Mouse (Mus musculus) left cerebral cortex, postnatal 14 days (tissue): Measurements from ENCODE around the gene G430095P16Rik. TPM values are rescaled to one million over a fixed set of nuclear protein-coding genes. Genes with fewer than 3 reads are reported as not detected.
A peak's percentile ranks its signal among the peaks of the same experiment; 100 is the strongest.

ENCODE experiments used
- DNase-seq, 2 experiments: peaks; one replicate each; pipeline ENCODE4 v3.0.0; 2021 to 2022; ENCODE audit warnings: low spot score in 2 of 2, mixed read lengths in 1 of 2
- intact Hi-C: fragments of 180-260 bp; cut with DNase I; formaldehyde crosslinking; loops from one replicate; pipeline ENCODE4 v1.15.1; 2025
- total RNA-seq, 2 experiments: library from RNA; stranded (reverse); gene quantifications; 2 replicates each; pipeline ENCODE4 v1.2.3; 2021

G430095P16Rik gene
- total RNA-seq, 2 experiments from 2014 or later: not detected

DNA sequence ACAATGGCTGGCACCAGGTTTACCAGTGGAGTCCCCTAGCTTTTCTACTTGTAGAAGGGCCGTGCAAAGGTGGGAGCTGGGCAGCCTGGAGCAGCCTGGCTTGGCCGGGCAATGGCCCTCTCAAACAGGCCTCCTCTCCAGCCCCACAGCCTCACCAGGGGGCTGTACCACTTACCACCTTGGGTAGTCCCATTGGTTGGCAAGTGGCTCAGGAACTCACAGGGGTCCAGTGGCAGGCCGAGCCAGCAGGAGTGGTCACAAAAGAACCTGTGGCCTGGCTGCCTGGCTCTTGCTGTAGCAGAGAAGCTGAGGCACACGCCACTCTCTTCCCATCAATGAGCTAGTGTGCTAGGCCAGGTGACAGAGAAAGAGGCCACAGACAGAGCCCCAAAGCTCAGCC lies 8.6 kb upstream of the G430095P16Rik start:
- intact Hi-C loops: no loop called here

DNA sequence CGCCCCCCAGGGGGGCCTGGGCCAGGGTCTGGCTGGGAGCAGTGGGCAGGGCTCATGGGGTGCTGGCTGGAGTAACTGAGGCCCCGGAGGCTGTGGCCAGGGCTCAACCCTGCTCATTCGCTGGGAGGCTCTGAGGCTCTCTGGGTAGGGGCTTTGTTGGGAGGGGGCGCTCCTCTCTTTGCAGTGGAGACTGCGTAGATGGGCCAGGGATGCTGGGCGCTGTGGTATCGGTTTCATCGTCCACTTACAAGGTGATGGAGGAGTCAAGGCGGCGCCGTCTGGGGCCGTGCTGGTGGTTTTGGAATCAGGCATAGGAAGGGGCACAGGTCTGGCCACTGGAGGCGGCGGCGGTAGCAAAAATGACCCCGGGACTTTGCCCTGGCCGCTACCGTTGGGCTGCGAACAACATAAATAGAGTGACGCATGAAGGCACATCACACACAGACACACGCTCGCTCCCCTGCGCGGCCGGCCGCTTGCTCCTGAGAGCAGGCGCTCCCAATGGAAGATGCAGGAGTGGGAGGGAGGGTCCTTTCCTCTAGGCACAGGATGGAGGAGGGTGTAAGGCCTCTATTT lies 6.8 kb upstream of the G430095P16Rik start:
- no peak for DNase-seq
- intact Hi-C loops: no loop called here

More for the DNA sequence above, 8.6 kb upstream of the G430095P16Rik start:
- DNase-seq: no peak

DNA sequence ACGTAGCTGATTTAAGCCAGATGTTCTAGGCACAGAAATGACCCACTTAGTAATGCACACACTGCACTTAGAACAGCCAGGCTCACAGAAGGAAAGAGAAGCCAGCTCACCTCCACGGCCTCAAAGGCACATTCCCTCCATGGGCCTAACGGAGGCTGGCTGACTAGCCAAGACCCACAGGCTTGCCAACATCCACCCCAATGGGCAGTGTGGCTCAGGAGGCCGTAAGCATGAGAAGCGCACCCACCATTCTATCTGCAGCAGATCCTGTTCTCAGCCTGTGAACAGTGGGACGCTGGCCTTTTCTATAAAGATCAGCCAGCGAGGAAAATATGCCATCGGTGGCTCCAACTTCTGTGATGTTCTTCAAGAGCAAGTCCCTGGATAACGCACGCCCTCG lies 6.0 kb upstream of the G430095P16Rik start:
- intact Hi-C loops: no loop called here
- DNase-seq: no peak

DNA sequence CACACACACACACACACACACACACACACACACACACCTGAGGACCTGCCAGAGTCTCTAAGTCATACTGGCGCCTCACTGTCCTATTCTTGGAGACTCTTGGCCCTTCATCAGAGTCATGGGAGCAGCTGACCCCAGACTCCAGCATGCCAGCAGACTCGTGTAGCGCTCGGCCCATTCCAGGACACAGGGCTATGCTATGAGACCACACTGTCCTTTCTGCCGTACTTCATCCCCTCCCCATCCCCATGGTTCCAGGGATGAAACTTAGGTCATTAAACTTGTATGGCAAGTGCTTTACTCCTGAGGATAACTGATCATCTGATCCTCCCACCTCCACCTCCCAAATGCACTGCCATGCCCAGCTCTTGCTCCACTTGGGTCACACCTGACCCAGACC lies 4.3 kb upstream of the G430095P16Rik start:
- intact Hi-C loops: no loop called here
- no peak for DNase-seq

DNA sequence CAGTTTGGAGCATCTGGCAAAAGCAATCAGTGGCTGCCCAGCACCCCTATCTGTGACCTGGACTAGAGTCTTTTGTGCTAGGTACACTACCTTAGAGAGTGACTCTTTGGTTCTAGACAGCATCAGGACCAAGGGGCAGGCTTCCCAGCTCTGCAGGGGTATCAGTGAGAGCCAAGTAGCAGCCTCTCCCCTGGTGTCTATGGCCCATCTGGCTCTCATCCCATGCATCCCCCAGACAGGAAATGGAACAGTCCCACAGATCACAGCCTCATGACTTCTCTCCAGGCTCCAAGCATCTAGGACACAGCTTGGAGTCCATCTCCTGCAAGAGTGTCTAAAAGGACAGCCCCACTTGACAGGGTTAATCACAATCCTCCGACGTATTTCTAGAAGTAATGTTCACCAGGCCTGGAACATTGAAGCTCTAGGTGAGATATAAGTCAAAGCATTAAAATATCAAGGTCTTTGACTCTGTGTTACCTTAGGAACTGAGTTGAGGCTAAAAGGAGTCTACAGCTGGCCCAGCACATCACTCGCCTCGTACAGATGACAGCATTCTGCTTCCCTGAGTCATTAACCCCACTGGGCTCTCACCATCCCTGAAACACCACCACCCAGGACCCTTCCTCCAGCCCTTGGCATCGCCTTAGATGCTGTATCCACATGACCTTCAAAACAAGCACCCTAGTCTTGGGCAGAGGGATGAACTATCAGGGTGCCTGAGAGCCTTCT lies 3.7 kb upstream of the G430095P16Rik start:
- no peak for DNase-seq
- intact Hi-C loops: no loop called here

DNA sequence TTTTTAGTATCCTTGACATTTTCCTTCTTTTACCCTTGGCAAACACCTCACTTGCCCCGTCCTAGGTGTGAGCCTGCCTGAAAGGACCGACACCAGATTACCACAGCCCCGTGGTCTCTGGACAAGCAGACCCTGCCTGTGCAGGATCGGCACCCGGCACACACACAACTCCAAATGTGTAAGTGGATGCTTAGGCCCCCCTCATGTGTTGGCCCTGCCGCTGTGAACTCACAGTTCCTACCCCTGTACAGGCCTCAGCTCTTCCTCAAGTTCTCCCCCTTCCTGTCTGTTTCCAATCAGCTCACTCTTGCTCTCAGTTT lies 317 bp upstream of the G430095P16Rik start:
- DNase-seq: no peak
- intact Hi-C loops: no loop called here

DNA sequence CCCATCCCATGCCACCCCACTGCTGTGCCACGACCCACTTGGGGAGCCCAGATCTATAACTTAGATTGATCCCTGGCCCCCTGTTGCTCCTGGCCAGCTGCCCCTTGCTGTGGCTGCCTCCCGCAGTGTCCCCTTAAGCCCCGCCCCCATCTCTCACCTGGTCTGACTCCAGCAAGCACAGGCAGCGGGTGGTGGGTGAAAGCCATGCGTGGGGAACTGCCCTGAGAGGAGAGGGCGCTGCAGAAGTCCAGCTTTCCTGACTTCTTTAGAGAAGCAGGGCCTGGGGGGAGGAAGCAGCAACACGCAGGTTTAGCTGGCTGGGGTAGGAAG lies 729 bp downstream of the G430095P16Rik start:
- DNase-seq: no peak
- intact Hi-C loops: no loop called here

DNA sequence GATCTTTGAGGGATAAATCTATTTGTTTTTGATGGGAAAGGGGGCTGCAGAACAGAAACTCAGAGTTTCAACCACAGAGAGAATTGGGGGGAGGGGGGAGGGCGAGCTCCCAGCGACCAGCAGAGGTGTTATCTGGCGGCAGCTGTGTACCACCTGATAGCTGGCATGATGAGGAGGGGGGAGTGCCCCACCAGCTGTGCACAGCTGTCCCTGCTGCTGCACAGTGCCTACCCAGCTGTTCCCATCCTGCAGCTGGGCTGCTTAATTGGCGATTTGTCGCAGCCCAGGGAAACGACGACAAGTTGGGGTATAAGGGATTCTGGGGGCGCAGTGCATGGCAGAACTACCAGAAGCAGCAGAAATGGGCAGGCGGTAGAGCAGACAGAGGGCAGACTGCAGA lies 1.9 kb downstream of the G430095P16Rik start:
- no peak for DNase-seq
- intact Hi-C loops: no loop called here

DNA sequence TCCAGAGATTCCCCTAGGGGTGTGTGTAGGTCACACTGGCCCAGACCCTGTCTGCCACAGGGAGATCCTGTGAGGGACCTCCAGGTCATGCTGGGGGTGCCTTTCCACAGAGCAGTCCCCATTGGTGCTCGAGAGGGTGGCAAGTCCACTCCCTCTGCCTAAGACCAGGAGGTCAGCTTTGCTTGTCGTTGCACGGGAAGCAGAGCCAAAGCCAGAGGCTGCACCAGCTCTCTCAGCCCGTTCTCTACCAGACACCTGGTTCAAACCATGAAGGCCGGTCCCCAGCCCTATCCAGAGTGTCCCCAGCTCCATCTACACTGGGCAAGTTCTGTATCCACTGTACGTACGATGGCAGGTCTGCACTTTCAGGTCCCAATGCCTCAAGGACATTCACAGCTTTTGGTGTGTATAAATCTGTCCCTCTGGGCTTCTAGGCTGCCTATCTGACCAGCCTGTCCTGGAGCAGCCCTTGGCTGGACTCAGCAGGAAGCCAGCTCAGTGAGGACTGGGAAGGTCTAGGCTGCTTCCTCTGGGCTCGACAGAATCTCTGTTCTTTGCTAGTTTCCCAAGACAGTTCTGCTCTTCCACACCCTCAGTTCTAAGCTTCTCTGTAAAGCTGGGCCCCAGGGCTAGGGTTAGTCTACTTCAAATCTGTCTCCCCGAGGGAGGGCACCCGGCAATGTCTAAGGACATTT lies 2.6 kb downstream of the G430095P16Rik start:
- intact Hi-C loops: no loop called here
- no peak for DNase-seq

DNA sequence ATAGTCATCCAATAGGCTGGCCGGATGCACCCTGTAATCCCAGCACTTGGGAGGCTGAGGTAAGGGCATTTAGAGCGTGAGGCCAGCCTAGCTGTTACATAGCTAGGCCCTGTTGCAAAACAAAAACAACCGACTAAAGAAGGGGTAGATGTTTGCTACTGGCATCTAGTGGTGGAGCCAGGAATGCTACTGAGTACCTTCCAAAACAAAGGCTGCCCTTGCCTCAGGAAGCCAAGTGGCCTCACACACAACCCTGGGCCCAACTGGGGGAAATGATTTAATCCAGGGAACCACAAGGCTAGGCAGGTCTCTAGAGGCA lies 3.1 kb downstream of the G430095P16Rik start:
- intact Hi-C loops: no loop called here
- no peak for DNase-seq

DNA sequence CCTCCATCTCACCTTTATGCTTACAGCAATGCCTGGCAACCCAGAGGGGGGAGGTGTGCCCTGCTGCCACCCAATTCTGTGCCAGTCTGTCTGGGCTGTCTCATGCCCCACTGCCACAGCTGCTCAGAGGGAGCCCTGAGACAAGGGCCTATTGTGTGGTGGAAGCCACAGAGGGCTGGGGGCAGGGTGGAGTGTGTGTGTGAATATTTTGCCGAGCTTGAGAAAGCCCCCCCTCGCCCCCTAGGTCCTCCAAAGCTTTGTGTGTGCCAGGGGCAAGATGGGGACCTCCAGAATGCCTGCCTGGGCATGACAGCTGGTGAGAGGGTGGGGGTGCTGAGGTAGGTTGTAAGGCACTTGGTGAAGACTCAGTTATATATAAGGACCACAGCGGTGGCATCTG lies 5.7 kb downstream of the G430095P16Rik start:
- DNase-seq: peak in 1 of 2 experiments; percentile 60
- intact Hi-C loops: no loop called here

DNA sequence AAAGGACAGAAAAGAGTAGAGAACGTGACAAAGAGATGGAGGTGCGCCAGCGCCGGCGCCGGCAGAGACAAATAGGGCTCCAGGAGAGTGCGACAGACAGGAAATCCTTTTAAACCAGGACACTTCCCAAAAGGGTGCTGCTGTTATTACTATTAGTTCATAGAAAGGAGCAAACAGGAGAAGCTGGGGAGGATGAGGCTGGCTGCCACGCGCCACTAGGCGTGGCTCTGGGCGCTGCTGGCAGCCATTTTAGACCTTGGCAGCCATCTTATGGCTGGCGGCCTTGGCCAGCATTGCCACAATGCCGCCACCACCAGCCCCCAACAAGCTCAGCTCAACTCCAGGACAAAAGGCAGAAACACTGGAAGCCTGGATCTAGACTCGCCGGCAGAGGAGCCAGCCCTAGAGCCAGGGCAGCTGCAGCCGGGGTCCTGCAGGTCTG lies 7.1 kb downstream of the G430095P16Rik start:
- intact Hi-C loops: no loop called here
- DNase-seq: no peak

DNA sequence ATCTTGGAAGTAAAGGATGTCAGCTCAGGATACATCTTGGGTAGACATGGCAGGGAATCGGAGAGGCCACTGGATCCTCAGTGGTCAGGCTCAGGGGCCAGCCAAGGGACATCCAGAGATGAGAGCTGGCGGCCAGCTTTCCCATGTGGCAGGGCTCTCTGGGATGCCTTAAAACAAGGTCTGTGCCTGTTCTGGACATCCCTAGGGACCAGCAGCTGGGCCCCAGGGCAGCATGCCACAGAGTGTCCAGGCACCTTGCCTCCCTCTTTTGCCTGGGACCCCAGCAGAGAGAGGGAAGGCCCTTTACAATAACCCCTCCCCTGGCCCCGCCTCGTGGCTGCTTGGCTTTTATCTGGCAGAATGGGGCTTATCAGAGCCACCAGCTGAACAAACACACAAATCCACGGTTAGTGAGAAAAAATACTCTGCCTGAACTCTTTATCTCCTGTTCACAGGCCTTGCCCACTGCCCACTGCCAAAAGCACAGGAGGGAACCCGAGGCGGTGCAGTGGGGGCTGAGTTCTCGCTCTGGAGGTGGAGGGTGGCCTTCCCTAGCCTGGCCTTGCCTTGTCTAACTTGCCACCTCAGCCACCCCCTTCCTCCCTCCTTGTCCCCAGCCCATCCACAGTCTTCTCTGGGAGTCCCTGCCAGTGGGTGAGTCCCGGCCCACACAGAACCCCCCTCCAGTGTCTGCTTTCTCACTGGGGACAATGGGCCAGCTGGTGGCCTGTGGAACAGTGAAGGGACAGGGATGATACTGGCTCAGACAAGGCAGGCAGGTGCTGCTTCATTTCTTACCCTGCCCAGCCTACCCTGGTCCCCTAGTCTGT lies 7.9 kb downstream of the G430095P16Rik start:
- DNase-seq: no peak
- intact Hi-C loops: no loop called here

DNA sequence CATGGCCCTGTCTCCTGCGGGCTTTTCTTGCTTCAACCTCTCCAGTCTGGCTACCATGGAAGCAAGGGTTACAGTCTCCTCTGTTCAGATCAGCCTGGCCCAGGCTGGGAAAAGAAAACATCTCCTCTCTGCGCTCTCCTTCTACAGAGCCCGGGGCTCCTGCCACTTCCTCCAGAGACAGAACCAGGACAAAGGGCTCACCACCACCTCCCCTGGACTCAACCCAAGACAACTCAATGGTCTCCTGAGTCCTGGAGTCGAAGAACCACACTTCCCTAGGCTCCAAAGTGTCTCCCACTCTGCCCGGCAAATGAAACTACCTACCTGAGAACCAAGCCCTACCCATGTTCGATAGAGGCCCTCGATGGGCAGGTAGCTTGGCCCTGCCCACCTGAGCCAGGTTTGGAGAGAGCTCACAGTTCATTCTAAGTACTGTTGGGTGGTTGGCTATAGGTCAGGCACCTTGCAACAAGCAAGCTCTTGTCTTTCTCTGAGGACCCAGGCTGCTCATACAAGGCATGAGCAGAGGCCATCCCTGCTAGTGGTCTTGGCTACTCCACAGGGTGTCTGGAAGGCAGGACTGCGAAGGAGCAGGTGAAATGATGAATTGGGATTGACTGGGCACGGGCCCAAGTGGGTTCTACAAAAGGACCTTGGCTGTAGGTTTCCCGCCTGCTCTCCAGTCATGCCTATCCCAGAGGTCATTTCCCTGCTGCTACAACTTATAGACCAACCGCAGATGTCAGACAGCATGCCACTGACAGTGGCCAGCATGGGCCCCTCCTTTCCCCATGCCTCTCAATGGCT lies 8.8 kb downstream of the G430095P16Rik start:
- intact Hi-C loops: no loop called here
- no peak for DNase-seq

DNA sequence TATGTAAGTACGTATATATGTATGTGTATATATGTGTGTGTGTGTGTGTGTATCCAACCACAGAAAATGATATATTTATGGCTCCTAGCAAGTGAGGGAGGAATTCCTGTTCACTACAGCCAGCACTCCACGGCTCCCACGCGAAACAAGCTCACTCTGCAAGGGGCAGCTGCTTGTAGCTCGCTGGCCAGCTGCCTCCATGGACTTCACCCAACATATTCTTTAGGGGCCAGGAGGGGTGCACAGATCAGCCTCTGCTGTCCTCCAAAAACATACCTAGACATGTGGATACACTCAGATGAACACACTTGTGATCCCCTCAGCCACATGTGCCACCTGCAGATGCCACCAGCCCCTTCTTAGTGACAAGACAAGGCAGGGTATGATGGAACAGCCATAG lies 9.7 kb downstream of the G430095P16Rik start:
- DNase-seq: peak; percentile 51 to 81
- intact Hi-C loops: no loop called here

DNA sequence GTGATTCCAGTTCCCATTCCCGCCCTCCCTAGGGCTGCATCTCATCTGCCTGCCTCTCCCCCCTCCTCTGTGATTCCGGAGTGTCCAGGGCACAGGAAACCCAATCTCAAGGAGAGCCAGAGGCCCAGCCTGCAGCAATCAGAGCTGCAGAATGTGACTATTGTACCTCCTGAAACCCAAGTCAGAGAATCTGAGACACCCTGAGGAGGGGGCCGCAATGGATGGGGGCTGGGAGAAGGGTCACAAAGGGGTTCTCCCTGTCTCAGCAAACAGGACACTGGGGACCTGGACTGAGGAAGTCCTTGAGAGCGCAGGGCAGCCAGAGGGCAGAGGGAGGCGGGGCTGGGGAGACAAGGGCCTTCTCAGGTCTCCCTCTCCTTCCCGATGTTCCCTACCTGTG lies 10.2 kb downstream of the G430095P16Rik start:
- intact Hi-C loops: no loop called here
- no peak for DNase-seq

DNA sequence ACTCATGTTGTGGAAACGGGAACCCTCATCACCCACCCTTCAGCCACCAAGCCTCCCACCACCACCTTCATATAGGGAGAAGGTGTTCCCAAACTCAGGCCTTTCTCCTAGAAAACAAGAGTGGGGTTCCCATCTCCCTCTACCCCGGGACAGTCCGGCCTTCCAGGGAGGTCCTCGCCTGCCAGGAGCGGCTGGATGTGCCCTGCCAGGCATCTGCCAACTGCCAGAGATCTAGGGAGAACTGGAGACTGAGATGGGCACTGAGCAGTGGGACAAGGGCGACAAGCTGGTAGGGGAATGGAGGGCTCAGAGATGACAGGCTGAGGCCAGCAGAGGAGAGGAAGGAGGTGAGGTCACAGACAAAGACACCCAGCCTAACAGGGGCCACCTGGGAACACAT lies 11.2 kb downstream of the G430095P16Rik start:
- intact Hi-C loops: no loop called here
- no peak for DNase-seq

DNA sequence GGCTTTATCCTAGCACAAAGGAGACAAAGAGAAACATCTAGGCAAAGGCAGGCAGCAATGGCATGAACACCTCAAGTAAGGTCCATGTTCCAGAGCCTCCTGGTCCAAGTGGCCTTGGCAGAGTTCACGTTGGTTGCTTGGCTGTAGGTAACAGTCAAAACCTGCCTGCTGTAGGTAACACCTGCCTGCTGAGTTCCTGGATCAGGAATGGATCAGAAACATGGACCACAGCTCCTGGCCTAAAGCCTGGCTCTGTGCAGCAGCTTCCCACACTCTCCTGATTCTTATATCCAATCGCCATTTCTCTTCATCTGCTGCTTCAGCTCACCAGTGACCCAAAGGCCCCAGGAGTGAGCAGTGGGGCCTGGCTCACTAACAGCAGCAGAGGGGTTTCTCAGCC lies 11.9 kb downstream of the G430095P16Rik start:
- intact Hi-C loops: no loop called here

DNA sequence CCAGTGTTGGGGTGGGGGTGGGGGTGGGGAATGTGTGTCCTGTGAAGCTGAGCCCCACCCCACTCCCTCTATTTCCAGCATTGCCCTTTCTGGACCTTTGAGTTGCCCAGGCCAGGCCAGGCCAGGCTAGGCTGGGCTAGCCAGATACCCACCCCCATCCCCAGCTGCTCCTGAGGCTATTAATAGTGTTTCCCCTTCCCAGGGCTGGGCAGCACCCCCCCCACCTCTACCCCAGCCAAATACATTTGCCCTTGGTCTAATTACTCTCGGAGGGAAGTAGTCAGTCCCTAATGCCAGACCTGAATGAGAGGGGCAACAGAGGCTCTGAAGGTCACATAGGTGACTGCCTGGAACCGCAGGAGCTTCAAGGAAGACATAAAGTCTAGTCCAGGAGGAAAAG lies 12.8 kb downstream of the G430095P16Rik start:
- no peak for DNase-seq
- intact Hi-C loops: no loop called here

More for the DNA sequence above, 11.9 kb downstream of the G430095P16Rik start:
- DNase-seq: no peak

DNA sequence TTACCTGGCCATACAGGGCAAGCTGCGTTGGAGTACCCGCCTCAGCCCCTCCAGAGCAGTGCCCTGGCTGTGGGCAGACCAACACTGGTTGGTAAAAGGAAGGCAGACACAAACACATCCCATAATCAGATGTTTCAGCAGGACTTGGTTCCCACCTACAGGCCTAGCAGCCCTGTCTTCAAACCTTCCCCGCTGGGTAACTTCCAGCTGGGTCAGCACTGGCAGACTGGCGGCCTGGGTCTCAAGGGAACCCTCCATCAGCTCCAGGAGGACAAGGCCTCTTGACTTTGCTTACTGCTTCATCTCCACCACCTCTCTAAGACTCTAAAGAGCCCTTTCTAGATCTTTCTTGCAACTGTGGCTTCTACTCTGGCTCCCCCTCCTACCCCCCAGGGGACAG lies 13.7 kb downstream of the G430095P16Rik start:
- intact Hi-C loops: no loop called here
- no peak for DNase-seq
